Mouse (Mus musculus) natural killer cell, adult 2 months (primary cell): ENCODE data around the gene Epha4.
A peak's percentile ranks its signal among the peaks of the same experiment; 100 is the strongest.

ENCODE experiments used
- DNase-seq, 2 experiments: peaks; one replicate each; pipeline ENCODE4 v3.0.0; 2022; ENCODE audit warnings: low spot score in 2 of 2

The Epha4 gene

DNA sequence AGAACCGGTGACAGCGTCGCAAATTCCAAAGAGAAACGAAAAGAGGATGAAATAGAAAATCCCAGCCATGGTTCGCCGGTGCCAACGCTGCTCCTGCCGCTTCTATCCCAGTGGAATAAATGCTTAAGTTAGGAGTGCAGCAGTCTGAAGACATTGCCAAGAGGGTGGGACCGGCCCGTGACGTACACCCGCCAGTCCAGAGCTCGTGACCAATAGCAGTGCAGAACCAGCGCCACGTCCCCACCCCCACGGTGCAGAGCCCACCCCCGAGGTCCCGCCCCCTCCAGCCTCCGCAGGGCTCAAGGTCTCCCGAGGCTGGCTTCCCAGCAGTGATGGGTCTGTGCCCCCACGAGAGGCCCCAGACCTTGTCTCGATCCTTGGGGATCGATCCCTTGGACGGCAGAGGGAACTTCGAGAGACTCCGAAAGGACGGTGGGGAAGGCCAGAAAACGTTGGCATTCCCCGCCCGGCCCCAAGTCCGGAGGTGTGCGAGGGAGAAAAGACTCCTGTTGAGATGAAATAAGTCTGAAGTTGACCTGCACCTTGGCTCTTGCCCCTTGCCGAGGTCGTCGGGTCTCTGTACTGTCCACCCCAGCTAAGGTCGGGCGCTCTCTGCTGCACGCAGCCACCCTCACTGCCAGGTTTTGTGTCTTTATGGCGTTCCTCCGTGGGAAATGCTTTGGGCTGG lies at the start of gene Epha4:
Gene Epha4 (minus strand): TSS at position 126 of the 688 bp plus-strand sequence.
- no peak for DNase-seq

DNA sequence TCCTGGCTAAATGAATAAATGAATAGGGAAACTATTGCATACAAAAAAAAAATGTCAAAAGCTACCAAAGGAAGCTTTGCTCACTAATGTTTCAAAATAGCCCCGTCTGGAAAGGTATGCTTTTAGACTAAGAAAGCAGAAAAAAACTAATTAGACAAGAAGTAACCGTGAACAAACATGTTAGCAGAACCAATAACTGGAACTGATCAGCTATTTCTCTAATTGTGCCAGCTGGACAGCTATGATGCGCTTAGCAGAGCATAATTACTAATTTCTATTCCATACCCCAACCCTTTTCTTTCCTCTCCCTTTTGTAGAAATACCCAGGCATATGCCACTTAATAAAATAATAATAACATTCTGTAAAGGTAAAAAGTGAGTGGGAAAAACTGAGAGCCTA lies 41.3 kb upstream of the Epha4 start:
- no peak for DNase-seq

DNA sequence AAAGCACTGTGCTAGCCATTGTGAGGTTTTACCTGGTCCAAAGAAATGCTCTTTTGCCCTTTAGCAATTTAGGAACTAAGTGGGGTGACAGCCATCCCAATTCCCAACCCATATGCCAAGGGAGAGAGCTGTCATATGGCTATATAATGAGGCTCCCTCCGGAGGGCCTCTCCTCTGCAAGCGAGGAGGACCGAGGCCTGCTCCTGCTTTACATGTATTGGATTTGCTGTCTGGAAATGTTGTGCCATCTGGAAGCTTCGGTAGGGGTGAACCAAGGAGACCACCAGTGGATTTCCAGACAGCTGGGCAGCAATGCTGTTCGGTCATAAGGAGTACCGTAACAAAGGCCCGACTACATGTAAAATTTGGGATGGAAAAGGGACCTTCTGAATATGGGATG lies 37.0 kb upstream of the Epha4 start:
- DNase-seq, result no peak

DNA sequence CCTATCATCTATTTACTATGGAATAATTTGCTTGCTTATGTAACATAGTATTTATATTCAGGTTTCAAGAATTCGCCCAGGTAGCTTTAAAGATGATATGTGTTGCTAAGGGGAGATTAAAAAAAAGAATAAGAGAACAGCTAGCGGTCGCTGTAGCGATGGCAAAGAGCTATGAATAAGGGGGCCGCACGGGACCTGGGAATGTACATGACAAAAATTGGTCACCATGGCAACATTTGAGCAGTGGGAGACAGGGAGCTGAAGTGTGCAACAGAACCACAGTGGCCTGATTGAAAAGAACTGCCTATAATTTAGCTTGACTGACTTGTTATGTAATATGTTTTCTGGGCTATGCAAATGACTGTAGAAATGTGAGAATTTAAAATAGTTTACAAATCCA lies 30.8 kb upstream of the Epha4 start:
- DNase-seq, result no peak

DNA sequence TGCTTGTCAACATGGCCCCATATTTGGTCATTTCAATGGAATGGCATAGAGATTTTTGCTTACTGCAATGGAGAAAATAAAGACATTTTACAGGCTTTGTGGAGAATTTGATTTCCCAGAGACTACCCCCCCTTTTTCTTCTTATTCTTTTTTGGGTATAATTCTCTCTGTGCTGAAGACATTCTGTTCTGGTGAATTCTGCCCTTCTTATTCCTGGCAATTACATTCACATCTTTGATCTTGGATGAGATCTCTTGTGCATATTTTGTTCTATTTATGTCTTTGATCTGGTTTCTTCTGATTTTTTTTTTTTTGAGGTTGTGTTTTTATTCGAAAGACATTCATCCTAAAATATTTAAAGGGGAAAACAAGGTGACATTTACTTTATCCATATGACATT lies 30.1 kb upstream of the Epha4 start:
- DNase-seq, result no peak

DNA sequence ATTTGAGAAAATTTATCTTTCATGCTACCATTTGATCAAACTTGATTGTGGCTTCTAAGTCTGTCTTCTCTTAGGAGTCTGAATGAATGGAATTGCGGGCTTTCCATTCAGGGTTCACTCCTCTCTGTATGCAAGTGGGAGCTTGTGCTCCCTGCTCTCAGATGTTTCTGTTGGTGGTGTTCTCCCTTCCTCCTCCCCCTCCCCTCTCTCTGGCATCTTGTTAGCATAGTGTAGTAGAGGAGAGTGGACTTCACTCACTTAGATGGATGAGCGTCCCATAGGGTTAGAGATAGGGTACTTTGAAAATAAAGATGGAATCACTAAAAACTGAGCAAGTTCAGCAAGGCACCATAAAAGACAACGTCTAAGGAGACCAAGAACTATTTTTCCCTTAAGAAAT lies 29.4 kb upstream of the Epha4 start:
- no peak for DNase-seq

DNA sequence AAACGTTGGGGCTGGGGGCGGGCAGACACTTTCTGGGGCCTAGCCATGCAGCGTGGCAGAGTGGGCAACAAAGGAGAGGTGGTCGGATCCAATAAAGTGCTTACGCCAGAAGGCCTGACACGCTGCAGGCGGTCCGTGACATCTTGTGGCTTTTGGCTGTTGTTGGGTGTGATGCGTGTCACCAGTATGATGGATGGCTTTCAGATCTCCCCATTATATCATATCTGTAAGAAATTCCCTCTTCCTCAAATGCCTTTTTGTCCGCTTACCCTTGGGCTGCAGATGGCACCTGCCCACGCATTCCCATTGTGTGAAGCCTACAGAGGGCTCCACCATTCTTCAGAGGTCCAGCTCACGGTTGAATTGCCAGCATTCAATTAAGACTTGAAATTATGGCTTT lies 25.1 kb upstream of the Epha4 start:
- no peak for DNase-seq

DNA sequence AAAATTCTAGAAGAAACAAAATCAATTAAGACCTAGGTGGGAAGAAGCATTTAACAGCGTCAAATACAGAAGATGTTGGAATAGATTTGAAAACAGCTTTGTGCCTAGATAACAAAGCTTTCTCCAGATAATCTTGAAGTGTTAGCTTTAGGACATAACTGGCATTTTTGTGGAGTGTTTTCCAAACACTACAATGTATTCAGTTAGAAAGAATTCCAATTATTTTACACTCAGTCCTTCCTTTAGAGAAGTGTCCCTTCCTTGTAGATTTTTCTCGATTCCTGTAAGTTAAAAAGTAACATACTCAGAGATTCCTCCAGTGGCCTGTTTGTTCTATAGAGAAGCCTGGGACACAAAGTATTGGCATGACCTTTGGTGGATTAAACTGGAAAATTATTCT lies 23.7 kb upstream of the Epha4 start:
- no peak for DNase-seq

DNA sequence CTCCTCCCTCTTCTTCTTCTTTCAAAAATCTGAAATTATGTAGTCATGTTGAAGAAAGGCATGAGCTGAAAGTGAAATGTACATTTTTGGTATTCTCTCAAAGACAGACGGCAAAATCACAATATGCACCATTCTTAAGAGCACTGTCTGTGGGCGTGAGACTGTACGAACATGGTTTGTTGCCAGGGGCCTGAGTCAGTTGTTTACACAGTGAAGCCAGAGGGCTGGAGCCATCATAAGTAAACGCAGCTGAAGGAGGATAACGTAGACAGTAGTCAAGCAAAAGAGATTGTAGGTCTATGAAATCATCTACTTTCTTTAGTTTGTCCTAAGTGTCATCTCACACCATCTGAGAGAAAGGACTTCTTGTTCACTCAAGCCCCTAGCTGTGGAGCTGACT lies 21.0 kb upstream of the Epha4 start:
- DNase-seq, result no peak

DNA sequence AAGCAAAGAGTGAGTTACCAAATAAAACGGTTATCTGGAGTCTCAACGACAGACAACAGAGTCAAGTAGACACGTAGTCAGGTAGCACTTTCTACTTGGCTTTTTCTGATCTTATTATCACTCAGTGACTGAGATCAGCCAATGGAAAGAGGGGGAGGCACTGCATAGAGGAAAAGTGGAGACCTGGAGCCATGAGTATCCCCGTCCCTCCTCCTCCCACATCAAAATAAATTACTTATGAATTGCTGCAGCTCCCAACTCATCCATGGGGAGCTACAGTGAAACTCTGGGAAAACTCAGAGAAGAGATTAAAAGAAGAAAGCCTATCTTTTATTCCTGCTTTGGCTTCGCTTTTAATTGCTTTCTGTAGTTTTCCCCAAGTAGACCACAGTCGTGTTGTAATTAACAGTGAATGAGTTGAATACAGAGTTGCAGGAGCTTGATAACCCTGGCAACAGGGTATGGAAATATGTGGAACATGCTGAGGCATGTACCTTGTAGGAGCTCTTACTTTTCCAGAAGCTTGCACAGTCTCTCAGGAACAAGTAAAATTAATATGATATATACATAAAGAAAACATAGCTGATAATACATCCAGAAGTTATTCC lies 17.8 kb upstream of the Epha4 start:
- DNase-seq, result no peak

DNA sequence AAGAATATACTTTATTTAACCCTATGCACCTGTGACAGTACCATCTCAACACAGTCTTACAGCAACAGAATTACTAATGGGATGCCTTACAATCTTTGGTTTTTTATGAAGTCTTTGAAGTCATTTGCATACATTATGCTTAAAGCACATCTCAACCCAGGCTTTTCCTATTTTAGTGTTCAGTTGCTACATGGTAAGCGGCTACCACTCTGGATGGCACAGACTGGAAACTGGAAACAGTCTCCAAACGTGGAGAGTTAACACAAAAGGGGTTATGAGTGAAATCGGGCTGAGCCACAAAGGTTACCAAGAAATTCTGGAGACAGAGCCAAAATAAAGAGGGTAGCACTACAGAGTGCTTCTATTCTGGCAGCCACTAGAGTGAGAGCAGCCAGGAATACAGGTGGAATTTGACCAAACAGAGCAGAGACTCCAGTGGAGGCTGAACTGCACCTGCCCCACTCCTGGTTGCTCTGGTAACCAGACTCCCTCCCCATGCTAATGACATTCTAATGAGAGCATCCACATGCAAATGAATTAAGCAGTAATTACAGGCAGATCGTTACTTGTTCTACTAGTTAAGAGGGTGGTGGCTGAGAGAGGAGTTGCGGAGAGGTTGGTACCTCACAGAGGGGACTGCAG lies 17.2 kb upstream of the Epha4 start:
- no peak for DNase-seq

DNA sequence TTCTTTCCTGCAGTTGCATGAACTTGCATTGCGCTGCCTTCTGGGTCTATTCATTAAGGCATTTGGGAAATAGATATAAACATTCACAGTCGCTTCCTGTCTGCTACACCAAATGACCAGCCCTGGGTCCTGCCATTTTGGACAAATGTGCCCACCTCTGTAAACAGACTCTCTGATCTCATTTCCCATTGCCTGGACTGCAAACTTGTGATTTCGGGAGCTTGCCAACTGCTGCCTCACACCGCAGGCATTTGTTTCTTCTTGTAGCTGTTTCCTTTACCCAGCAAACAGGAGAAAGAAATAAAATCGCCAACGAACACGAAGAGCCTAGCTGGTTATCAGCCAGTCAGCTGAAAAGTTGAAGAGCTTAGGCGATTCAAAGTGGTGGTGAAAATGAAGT lies 10.2 kb upstream of the Epha4 start:
- no peak for DNase-seq

DNA sequence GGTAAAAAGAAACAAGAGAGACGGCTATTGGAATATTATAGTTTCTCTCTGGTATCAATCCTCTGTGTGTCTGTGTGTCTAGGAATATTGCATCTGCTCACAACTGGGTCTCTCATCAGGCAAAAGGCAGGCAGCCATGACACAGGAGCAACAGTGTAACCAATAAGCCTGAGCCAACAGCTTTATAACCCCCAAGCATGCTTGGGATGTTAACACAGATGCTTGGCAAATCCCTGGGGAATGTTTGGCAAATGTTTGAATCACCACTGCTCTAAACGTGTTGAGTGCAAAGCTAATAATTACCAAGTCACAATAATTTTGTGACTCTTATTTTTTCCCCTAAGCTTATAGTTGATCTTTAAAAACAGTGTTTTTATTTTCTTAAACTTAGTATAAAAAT lies 8.5 kb upstream of the Epha4 start:
- DNase-seq, result no peak

DNA sequence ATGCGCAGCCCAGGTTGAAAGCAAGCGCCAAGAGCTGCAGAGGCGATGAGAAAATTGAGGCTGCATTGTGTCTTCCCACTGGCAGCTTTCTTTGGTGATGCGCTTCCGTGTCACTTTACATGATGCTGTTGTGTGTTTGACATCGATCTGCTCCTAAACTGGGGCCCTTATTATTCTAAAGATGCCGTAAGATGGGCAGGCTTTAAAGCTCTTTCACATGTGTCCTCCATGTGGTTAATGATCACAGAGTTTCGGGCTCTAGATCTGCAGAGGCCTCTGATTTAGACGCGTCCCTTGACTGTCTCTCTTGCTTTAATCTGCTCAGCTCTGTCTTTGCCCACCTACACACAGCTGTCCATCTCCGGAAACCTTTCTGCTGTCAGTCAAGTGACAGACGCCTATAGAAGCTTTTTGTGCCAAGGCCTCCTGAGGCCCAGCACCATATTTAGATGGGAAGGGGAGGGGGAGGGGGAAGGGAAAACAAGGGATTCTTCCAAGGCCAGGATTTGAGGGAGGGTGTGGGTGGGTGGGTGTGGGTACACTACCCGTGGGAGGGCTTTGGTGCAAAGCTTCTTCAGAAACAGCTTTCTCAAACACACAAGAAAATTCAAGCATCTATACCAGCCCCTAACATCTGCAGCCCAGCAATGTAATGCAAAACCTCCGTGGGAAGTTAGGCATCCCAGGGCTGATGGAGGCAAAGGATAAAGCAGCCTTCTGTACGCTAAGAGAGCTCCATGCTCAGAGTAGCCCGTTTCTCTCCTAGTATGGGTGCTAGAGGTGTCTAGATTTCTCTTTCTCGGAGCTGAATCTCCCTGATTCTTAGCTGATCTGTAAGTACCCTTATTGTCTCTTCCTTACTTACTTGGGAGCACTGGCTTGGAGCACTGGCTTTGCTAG lies 7.0 kb upstream of the Epha4 start:
- DNase-seq, result no peak

DNA sequence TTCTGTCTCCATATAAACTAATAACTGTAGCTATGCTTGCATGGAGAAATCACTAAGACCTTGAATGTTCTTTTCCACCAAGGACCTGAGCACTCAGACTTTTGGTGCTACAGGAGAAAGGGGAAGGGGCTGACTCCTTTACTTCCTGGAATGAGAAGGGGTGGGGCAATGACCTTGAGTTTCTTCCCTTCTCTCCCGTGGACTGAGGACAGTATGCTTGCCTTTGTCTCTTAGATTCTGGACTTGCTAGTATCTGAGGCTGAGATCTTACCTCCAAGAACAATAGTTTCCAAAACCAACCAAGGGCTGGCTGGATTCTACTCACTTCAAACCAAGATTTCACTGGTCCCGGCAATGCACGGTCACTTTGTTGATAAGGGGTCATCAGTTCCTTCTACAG lies 3.8 kb upstream of the Epha4 start:
- no peak for DNase-seq

DNA sequence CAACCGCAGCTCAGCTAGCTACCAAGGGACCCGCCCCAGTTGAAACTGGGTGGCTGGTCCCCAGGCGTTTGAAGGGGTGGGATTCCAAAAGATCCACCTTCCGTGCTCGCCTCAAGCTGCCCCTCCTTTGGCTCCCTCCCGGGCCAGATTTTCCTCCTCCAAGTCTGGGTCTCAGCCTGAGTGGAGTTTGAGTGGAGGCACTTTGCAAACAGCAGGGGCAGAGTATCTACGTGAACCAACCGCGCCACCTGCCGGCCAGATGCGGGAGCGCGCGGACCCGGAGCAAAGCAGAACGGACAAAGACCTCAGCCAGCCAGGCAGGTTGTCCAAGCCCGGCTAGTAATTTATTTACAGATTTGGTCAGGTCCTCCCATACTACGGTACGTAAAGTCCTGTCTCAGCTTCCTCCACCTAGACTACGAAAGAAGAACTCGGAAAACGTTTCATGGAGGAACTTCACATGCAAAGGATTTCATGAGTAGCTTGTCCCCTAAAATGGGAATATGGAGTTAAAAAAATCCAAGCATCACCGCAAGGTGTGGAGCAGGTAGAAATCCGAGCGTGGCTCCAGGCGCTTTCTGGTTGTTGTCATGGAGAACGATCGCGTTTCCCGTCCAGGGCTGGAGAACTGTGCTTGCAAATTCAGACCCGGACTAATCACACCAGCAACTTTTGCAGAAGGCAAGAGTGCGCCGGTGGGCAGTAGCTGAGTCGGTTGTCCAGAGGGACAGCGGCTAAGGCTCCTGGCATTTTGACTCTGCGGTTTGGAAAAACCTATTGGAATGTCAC lies 1.5 kb upstream of the Epha4 start:
- peak; percentile 15 to 31 for DNase-seq

DNA sequence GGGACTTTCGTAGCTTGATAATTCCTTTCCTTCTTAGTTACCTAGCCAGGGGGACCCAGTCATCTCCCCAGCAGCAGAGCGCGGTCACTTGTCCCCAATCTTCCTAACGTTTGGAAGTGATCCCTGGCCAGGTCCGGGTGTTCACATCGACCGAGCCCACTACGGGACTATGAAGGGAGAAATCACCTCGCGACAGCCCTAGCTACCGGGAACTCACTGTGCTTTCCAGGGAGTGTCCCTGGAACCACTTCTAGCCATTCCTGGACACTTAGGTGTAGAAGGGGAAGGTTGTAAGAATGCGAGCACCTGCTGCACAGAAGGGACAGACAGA lies 728 bp upstream of the Epha4 start:
- no peak for DNase-seq

DNA sequence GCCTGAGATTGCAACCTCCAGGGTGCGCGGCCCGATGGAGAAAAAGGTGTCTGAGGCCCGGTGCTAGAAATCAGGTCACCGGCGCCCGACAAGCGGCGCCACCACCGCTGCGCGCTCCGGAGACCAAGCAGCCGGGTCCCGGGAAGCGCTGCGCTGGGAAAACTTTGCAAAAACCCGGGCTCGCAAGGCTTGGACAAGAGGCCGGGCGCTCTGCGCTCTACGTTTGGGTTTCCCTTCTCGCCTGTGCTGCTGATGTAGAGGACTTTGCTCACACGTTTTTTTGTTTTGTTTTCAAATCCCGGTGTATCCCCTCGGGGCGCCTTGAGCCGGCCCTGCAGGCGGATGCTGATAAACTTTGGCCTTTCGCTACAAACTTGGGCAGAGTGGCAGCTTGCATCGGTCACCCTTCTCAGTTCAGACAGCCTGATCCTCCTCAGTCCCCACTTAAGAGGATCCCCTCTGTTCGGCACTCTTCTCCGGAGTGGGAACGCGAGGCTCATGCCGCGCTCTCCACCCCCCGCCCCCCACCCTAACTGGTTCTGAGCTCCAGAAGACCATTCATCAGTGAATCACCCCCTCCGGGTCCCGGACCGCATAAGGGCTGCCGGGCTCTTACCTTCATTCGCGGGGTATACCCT lies 444 bp downstream of the Epha4 start:
- DNase-seq, result no peak

DNA sequence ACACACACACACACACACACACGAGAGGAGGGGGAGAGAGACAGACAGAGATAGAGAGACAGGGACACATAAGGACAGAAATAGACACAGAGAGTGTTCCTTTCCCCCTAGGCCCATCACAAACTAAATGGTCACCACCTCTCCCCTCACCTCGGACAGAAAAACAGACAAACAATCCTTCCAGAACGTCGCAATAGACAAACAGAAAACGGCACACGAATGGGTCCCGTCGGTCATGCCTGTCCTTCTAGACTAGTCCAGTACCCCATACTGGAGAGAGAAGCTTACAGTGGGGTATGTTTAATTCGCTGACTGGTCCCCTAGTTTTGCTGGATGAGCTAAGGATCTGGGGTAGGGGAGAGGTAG lies 946 bp downstream of the Epha4 start:
- no peak for DNase-seq

DNA sequence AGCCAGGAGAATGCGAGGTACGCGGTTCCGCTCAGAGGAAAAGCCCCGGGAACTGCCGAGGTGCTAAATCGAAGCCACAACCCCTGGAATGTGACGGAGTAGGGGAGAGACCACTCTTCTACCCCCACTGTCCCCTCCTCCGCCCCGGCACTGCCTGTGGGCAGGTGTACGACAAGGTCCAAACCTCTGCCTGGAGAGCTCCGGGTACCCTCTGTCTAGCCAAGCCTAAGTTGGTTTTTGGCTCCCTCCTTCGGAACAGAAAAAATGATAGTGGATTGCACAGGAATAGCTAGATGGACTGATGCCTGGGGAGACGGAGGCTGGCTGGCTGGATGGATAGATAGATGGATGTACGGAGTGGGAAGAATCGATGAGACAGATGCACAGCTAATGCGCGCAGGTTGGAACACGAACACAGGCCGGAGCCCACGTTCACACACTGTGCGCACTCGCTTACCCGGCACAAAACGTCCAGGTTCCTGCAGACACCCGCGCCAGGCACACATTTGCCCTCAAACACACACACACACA lies 1.4 kb downstream of the Epha4 start:
- DNase-seq, result no peak
